Mouse (Mus musculus) layer of hippocampus, adult 18-20 months (tissue): ENCODE measurements around the gene Cdr2l. TPM values are rescaled to one million over a fixed set of nuclear protein-coding genes. Genes with fewer than 3 reads are reported as not detected.
A peak's percentile ranks its signal among the peaks of the same experiment; 100 is the strongest.

ENCODE experiments used
- DNase-seq, 2 experiments: peaks; one replicate each; pipeline ENCODE4 v3.0.0; 2022; ENCODE audit warnings: low spot score in 2 of 2
- total RNA-seq, 2 experiments: library from RNA; stranded (reverse); gene quantifications; 2 replicates each; pipeline ENCODE4 v1.2.3; 2021

Cdr2l gene
- total RNA-seq, 2 experiments from 2014 or later, result 29.7 to 30.6 TPM

DNA sequence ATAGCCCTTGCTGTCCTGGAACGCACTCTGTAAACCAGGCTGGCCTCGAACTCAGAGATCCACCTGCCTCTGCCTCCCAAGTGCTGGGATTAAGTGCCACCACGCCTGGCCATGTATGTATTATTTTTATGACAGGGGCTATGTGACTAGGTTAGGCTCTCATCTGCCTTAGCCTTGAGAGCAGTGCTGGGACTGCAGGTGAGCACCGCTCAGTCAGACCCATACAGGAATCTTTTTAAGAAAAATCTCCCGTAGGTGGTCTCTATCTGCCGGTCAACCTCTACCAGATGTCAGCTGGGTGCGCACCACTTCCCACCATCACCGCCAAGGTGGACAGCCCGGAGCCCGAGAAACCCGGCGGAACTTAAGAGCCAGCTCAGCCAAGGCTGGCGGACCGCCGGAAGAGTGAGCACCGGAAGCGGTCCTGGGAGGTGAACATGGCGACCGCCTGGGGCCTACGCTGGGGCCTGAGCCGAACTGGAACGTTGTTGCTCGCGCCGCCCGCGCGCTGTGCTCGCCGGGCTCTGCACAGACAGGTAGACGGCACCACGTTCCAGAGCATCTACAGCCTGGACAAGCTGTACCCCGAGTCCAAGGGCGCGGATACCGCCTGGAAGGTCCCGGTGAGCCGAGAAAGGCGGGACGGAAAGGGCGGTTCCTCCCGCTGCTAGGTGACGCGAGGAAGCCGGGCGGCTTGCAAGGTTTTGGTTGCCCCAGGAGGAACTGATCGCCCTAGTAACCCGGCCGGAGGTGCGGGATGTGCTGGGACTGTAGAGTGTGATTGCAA lies 21.8 kb downstream of the Cdr2l start, which contains the start of gene Mrpl58:
TSS of gene Mrpl58 (plus strand) at position 415 of the 787 bp plus-strand sequence.
- DNase-seq, result peak; percentile 82 to 89

DNA sequence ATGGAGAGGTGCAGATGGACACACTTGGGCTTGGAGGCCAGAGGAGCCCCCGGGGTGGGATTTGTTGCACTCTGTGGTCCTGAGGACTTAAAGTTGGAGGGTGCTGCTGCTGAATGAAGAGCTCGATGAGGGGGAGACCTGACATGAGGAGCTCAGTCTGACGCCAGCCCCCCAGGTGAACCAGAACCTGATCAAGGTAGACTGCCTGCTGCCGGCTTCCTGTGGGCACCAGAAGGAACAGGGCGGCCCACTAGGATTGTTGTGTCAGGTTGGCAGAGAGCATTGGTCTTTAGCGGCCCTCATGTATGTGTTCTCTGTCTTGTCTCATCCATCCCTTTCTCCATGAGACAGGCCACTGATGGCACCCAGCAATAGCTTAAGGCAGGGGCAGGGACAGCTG lies 24.0 kb downstream of the Cdr2l start:
- DNase-seq, result no peak

DNA sequence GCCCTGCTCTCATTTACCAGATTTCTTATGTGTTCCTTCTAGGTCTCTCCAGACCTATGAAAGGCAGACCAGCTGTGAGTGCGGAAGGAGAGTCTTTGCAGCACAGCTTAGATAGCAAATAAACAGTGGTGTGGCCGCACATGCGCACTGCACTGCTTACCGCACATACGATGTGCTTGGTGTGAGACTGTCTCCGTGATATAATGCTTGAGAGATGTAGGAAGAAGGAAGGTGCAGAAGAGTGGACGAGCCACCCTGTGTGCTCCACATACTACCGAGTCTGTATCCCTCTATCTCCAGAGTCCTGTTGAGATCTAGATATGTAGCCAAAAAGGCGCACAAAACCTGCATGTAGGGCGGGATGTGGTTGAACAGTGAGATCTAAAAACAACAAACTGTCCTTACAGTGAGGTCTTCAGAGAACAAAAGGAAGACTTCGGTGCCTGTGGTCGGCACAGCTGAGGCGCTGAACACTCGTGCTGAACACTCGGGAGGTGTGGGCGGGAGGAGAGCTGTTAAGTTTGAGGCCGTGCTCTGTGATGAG lies 25.2 kb downstream of the Cdr2l start:
- peak in 1 of 2 experiments; percentile 36 for DNase-seq

DNA sequence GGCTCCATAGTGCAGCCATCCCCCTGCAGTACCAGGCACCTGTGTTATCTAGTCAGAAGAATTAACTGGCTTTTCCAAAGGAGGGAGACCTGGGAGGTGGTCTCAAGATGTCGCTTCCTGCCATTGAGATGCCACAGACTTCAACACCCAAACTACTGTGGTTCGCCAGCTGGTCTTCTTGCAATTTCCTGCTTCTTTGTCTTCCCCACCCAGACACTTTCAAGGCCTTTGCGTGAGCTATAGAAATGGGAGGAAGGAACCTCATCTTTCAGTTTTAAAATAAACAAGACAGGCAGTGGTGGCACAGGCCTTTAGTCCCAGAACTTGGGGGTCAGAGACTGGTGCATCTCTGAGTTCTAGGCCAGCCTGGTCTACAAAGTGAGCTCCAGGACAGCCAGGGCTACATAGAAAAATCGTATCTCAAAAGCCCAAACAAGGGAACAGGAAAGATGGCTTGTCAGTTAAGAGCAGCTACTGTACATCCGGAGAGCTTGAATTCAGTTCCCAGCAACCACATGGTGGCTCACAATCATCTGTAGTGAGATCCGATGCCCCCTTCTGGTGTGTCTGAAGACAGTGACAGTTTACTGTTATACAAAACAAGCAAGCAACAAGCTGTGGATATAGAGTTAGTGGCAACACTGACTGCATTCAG lies 26.7 kb downstream of the Cdr2l start:
- DNase-seq, result no peak

DNA sequence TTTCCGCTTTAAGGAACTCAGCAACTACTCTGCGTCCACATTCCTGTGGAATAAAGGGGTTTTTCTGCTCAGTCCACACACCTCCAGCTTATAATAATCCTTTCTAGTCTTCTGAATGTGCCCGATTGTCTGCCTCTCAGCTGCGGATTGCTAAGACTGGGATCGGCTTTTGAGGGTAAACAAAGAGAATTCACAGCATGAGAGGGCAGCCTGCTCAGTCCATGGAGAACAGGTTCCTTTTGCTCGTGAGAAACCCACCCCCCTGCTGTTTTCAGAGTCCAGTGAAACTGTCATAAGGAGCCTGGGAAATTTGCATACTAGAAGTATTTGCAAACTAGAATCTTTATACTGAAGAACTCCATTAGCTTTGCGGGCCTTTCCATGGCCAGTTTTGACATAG lies 27.8 kb downstream of the Cdr2l start:
- DNase-seq, result no peak

DNA sequence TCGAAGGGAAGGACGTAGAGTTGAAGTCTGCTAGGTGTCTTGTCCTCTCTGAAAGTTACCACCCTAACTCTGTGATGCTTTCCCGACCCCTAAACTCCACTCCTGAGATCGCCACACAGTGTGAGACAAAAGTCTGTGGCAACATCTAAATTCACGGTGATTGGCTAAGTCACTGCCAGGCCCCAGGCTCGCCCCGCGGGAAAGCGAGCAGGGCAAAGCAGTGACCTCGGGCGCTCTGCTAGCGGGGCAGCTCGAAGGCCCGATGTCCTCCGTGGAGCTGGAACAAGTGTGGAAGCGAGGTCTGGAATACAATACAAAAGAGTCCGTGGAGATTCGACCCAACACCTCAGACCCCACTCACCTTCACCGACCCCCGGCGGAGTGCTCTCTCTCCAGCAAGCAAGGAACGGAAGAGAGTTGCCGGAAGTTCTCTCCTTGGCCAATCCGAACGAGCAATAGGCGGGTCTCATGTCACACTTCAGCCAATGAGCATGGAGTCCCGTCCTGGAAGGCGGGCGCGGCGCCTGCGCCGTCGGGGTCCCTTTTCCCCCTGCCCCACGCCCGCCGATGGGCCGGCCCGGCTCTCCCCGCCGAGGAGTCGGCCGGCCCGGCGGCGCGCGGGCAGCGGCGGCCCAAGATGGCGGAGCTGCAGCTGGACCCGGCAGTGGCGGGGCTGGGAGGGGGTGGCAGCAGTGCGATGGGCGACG lies 38.0 kb downstream of the Cdr2l start, which contains the start of the genes Atp5h and Kctd2:
TSS of gene Atp5h (minus strand) at position 432 of the 707 bp plus-strand sequence.
TSS of gene Kctd2 (plus strand) at position 598 of the 707 bp plus-strand sequence.
- peak; percentile 93 to 97 for DNase-seq

DNA sequence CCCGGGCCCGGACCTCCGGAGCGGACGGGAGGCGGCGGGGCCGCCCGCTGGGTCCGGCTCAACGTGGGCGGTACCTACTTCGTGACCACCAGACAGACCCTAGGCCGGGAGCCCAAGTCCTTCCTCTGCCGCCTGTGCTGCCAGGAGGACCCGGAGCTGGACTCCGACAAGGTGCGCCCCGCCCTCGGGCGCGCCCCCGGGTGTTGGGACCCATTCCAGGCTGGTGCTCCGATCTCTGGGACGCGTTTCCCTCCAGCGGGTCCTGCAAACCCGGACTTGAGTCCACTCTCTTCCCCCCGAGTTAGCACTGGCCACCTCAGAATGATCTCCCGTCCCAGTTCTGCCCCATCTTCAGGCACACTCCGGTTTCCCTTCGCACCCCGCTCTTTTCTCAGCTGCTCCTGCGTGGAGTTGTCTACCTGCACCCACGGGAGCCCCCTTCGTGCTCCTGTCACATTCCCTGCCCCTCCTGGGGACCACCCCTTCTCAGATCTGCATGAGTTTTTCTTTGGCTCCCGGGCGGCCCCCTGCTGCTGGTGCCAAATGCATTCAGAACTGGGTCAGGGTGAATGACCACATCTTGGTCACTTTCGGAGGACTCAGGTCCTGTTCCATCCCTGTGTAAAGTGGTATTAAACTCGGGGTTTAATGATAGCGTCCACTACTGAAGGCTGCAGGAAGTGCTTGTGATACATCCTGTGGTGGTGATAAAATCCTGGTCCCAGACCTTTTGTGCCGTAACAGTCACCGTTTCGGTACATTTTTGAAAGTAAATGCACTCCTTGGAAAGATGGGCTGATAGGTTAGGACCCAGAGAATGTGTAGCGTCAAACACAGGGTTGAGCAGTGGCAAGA lies 38.8 kb downstream of the Cdr2l start:
- DNase-seq, result peak in 1 of 2 experiments; percentile 40

DNA sequence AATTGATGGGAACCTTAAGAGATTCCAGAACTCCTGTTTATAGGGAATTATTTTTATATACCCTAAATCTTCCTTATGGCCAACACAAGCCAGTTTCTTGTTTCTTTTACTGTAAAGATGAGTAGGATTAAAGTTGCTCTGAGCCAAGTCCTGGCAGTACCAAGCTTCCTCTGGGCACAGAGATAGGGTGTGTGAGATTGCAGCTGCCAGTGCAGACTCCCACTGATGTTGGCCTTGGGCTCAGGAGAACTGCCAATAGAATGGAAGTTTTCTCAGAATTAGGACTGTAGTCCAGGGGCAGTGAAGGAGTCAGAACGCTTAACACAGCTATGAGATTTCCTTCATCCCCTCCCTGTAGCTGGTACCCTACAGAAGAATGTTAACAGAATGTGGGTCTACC lies 39.6 kb downstream of the Cdr2l start:
- no peak for DNase-seq

DNA sequence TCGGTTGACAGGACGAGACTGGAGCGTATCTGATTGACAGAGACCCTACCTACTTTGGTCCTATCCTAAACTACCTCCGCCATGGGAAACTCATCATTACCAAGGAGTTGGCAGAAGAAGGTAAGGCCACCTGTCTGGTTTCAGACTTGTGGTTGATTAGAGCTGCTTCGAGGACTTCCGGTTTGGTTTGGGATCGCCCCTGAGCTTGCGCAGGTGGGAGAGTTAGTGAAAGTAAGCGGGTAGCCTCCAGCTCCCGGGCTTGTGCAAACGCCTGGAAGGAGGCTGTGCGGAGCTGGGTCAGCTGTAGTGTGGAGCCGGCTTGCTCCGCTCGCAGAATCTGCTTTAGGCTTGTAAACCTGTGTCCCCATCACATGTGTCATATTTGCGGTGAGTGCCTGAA lies 40.3 kb downstream of the Cdr2l start:
- DNase-seq, result no peak

DNA sequence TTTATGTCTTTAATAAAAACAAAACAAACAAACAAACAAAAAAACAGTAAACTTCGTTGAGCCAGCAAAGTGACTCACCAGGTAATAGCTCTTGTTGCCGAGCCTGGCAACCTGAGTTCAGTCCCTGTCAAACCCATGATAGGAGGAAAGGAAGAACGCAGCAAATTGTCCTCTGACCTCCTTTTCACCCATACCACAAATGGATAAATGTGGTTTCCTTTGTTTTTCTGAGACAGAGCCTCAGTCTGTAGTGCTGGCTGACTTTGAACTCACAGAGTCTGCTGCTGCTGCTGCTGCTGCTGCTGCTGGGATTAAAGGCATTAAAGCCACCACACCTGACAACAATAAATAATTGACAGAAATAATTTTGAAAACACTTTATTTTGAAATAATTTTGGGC lies 41.4 kb downstream of the Cdr2l start:
- DNase-seq, result no peak

DNA sequence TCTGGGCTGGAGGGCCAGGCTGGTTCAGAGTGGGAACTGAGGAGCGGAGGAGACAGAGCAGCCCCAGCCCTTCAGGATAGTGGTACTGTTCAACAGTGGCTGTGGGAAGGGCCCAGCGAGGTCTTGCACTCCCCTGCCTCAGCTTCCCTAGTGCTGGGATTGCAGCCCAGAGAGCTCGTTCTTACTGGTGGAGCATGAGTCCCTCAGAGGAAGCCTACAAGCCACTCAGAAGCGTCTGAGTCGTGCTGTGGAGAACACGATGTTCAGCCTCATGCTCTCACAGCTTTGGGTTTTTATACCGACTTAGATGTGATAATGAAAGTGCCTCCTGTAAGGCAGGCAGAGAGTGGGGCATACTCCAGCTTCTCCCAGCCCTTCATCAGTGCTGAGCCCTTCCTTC lies 43.0 kb downstream of the Cdr2l start:
- DNase-seq, result no peak

DNA sequence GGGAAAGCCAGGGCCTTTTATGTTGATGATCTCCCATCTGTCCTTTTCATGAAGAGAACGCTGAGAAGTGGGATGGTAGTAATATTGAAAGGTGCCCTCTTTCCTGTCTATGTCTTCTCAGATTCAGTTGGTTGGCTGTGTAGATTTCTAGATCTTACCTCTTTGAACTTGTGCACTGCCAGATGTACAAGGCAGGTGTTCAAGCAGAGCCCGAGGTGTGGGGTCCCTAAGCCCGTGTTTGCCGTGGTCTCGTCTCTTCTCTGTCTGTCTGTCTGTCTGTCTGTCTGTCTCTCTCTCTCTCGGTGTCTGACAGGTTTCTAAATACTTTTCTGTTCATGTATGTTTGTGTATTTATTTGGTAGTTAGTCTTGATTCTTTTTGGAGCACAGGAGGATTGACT lies 44.0 kb downstream of the Cdr2l start:
- no peak for DNase-seq

DNA sequence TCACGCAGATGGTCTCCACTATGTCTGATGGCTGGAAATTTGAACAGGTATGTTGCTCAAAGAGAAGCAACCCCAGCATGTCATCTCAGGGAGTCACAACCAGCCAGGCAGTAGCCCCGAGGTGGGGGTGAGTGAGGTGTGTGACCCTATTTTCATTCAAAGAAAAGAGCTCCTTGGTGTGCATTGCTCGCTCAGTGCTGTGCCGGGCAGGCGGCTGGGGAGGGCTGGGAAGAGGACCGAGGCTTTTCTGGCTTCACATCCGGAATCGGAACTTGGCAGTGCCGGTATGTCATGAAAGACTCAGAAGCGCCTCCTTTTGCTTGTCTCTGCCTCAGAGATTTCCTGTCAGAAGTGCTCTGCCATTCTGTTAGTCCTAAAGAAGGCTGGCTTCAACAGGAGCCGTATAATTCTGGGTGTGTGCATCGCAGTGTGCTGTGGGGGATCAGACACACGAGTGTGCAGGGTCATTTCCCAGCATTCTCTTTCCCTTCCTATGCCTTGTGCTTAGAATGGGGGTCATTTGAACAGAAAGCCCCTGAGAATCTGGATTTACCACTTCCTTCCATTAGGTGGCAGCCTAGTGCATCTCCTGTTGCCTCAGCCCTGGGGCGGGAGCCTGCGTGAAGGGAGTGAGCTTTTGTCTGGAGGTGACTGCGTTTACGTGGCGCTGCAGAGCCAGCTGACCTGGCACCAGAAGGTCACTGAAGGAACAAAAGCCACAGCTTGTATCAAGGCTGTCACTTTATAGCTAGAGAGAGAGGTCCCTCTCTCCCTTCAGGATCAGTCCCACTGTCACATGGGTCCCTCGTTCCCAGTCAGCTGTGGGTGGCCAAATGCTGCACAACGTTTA lies 46.0 kb downstream of the Cdr2l start:
- peak; percentile 66 to 86 for DNase-seq

DNA sequence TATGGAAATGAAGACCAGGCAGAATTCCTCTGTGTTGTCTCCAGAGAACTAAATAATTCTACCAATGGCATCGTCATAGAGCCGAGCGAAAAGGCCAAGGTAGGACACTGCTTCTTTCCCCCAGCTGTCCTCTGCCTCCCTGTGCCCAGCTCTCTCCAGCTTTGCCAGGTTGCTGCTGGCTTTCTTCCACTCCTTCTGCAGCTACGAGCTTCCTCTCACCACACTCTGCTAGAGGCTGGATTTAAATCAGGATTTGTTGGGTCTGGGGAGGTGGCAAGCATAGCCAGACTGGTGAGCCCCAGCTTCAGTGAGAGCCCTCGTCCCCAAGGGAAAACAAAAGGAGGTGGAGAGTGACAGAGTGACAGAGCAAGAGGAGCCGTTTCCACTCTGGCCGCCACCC lies 47.6 kb downstream of the Cdr2l start:
- DNase-seq, result no peak

DNA sequence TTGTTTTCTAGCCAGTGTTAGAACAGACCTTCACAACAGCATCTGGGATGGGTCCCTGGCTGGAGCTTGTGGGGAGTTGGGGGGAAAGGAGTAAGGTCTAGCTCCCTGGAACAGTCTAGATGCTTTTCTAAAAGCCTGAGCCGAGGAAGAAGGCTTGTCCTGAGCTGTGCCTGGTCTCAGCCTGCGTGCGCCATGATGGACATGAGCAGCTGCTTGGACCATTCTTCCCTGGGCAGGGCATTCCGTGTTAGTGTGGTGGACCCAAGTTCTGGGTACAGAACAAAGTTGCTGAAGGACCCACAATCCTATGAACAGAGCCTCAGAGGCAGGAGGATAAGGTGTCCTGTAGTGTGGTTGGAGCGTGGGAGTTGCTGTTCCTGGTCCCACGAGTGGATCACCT lies 48.8 kb downstream of the Cdr2l start:
- no peak for DNase-seq

DNA sequence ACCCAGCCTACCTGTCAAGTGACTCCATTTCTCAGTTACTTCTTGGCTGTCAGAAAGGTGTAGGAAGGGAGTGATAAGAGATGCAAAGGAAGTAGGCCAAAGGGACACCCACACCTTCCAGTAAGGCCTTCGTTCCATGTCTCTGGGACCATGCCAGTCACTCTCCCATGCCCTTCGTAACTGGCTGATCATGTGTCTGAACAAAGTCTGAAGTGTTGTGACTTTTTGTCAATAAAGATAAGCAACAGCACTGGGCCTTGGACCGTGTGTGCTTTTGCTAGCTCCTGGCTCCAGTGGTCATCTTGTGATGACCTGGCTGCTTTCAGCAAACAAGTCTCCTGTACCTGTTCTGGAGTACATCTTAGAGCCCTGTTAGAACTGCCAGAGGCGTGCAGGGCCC lies 51.1 kb downstream of the Cdr2l start:
- DNase-seq, result no peak

DNA sequence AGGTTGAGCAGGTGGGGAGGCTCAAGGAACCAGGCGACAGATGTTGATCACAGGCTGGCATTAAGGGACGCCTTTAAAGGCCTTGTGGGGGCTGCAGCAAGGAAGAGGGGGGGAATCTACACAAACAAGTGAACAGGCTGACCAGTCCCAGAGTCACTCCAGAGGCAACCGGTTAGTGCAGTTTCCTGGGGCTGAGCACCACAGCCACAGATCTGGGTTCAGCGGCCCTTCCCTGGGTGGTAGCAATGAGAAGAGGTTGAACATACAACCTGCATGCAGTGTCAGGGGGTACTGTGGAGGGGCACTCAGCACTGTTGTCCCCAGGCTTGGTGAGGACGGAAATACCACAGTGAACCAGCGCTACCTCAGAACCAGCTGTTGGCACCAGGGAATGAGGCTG lies 51.6 kb downstream of the Cdr2l start:
- no peak for DNase-seq

DNA sequence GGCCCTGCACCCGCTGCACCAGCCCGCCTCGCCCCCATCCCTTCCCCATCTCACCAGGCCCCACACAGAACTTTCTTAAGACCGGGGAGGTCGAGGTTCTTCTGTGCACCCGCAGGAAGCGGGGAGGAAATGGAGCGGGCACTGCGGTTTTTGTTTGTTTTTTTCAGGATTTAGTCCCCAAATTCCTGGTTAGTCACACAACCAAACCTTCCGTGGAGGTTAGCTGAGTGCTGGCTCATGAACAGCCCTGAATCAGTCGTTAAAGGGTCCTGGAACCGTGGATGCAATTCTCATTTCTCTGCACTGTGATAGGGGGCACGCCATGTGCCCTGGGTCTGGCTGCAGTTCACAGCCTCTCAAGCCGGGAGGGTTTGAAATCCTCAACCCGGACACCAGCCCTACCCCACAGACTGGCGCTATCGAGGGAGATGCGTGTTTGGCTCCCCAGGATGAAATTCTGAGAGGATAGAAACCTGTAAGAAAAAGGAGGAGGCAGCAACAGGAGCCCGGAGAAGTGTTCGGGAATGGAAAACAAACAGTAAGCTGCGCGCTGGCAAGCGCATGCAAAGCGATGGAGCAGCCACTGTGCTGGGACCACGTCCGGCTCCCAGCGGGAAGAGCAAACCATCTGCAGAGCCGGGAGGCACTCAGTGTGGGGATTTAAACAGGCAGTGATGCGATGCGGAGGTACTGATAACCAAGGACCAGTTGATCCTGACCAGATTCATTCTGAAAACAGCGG lies 54.1 kb downstream of the Cdr2l start:
- DNase-seq, result no peak

DNA sequence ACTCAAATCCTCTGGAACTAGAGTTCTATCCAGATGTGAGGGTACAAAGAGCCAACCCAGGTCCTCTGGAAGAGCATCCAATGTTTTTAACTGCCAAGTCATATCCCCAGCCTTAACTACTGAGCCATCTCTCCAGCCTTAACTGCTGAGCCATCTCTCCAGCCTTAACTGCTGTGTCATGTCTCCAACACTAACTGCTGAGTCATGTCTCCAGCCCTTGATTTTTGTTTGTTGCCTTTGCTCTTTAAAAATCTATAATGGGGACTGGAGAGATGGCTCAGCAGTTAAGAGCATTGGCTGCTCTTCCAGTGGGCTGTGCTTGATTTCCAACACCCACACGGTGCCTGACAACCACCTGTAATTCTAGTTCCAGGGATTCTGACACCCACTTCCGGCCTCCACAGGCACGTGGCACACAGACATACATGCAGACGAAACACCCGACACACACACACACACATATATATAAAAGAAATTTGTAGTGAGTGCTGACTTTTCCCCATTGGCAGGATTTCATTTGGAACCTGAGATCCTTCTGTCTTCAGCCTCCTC lies 55.9 kb downstream of the Cdr2l start:
- DNase-seq, result peak in 1 of 2 experiments; percentile 35
